Mouse (Mus musculus) heart, adult 11 months (tissue): ENCODE results near the gene Csf3.
A peak's percentile ranks its signal among the peaks of the same experiment; 100 is the strongest.
"Not testable (repeated sequence)": the region's sequence is repeated elsewhere in the genome, so short reads cannot be mapped to it uniquely, and the experiment has no call there.

ENCODE experiments used
- DNase-seq: peaks from one replicate; pipeline ENCODE4 v3.0.0; 2022

Csf3 gene

DNA sequence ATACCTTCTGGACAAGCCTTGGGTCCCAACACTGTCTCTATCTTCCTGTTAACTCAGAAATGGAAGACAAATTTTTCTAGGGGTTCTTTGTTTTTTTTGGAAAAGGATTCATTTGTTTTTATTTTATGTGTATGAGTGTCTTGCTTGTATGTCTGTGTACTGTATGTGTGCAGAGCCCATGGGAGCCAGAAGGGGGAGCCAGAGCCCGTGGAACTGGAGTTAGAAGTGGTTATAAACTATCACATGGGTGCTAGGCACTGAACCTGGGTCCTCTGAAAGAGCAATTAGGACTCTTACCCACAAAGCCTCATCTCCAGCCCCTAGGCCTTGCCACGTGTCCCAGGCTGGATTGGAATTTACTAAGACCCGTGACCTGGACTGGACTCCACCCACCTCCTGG, 33.0 kb downstream of the Csf3 start:
- no peak for DNase-seq

- DNase-seq, result no peak
These were observed 34.0 kb downstream of the Csf3 start for GRCm38 (mm10) chr11:98735111-98735510.

GRCm38 (mm10) chr11:98736176-98736575, 35.1 kb downstream of the Csf3 start:
- DNase-seq, result peak; percentile 85

GRCm38 (mm10) chr11:98737220-98737619, 36.2 kb downstream of the Csf3 start:
- not testable (repeated sequence) for DNase-seq

GRCm38 (mm10) chr11:98738428-98738911, 37.4 kb downstream of the Csf3 start:
- DNase-seq, result peak; percentile 96

- DNase-seq, result peak; percentile 93
These were observed 37.9 kb downstream of the Csf3 start for GRCm38 (mm10) chr11:98738925-98739324.

DNA sequence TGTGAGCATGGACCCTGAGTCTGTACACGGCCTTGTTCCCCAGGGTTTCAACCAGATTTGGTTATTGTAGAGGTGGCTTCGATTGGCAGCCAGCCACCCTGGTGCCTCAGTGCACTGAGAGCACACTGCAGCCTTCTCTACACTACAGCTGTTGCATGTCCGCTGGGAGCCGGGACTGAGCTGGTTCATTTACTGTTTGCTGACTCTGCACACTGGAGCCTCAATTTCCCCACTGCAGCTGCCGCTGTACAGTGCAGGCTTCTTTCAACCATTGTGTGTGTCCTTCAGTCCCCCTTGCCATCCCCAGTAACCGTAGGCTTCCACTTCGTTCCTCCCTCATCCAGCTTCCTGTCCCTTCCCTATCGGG, 38.9 kb downstream of the Csf3 start:
- no peak for DNase-seq

GRCm38 (mm10) chr11:98740393-98741050, 39.5 kb downstream of the Csf3 start, which contains the start of gene Thra:
Gene Thra (plus strand): TSS chr11:98740638.
- DNase-seq, result peak; percentile 99

DNA sequence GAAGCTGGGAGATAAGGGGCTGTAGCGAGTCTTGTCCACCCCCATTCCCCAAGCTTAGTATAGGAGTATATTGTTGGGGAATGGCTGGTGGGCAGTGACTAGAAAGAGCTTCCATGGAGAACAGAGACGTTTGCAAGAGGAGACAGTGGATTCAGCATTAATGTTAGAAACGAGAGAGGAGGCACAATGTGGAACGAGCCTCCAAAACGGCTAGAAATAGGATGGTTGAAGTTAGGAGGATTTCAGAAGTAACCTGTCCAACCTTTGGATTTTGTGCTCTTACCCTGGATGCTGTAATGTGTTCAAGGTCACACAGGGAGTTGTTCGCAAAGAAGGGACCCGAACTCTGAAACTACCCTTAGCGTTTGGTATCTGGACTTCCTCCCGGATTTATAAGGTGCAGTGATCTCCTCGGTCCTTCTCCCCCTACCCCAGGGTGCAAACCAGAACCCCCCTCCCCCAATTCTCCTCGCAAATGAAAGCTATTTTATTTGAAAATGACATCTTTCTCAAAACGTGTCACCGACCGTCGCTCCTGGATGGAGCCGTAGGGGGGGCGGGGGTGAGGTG, 40.1 kb downstream of the Csf3 start:
- DNase-seq, result no peak

DNA sequence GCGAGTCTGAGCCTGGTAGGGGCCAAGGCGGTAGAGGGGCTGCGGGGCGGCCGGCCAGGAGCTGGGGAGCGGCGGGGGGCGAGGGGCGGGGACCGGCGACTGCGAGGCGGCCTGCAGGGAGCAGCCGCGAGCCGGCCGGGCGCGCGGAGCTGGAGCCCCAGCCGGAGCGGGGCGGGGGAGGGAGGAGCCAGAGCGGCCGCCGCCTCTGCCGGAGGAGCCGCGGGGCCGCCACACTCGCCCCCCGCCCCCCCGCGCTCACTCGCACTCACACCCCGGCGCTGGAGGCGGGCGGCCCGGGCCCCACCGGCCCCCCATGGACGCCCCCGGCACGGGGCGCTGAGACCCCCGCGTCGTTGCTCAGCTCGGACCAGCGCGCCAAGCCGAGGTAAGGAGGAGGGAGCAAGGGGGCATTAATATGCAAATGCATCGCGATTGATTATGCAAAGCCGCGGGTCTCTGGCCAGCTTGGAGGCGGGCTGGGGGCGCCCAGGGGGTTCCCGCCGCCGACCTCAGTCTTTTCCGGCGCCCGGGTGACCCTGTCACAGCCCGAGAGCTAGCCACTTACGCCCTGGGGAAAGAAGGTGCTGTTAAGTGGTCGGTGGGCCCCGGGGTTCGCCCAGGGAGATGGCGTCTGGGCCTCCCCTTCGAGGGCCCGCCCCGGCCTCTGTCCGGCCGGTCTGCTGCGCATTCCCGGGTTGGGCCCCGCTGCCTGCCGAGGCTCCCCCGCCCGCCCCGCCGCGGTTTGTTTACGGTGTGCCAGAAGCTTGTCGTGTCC, 40.7 kb downstream of the Csf3 start:
- peak; percentile 98 for DNase-seq

DNA sequence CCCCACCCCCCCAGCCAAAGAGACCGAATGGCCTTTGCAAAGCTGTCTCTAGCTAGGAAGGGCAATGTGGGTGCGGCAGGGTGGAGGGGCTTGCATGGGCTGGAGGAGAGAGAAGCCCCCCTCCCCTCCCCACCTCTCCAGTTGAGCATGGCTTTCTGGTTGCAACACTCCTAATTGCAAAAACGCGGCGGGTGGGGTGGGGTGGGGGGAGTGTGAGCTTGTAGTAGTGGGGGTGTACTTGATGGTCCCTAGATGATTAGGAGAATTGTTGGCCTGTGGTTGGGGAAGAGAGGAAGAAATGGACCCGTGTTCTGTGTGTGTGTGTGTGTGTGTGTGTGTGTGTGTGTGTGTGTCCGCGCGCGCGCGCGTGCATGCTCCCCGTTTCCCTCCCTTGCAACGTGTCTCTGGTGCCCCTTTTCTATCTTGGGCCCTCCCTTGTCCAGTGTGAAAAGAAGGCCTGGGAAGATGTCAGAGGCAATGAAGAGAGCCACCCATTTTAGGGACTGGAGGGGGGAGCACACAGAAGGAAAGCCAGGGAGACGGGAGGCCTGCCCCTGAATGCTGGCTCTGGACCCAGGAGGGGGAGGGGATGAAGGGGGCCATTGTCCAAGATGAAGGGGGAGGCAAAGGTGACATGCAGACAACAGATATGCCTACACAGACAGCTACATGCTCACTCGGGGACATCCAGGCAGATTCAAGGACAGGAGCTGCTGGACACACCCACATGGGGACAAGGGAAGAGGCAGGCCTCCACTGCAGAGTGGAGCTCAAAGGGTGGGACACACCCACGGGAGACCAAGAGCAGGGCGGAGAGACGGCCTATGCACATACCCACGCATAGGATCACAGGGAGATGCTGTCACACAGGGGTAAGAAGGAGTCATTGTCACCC, 41.6 kb downstream of the Csf3 start:
- peak; percentile 98 for DNase-seq

GRCm38 (mm10) chr11:98743655-98744345, 42.7 kb downstream of the Csf3 start:
- peak; percentile 98 for DNase-seq

GRCm38 (mm10) chr11:98744456-98745019, 43.5 kb downstream of the Csf3 start:
- DNase-seq, result peak; percentile 97

GRCm38 (mm10) chr11:98745932-98746853, 45.1 kb downstream of the Csf3 start:
- DNase-seq, result peak; percentile 94

DNA sequence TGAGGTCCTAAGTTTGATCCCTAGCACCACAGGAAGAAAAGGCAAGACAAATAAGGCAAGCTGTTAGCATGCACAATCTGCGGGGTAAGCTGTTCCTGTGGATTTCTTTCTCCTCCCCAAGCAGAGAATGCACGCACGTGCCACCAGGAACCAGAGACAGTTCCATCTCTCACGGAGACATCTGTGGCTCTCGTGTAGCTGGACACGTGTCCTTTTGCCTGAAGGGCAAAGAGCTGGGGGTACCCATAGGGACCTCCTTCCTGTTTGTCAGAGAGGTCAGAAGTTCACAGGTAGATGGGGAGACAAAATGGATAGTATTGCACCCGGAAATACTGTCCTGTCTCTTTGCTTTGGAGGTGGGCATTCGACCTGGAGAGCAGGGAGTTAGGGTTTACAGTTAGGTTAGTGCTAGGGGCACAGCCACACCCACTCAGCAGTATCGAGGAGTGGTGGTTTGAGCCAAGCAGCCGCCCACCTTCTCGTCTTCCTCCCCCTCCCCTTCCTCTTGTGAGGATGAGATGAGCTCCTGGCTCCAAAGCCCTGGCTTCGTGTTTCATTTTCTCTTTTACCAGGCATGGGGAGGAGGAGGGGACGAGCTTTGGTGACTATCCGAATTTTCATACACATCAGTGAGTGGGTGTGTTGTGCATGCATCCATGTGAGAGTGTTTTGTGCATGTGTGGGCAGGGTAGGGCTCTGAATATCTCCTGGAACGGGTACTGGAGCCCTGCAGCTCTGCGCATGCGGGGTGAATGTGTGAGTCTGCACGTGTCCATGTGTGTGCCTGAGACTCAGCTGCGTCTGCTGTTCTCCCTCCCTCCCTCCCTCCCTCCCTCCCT, 46.0 kb downstream of the Csf3 start:
- DNase-seq, result peak; percentile 99

DNA sequence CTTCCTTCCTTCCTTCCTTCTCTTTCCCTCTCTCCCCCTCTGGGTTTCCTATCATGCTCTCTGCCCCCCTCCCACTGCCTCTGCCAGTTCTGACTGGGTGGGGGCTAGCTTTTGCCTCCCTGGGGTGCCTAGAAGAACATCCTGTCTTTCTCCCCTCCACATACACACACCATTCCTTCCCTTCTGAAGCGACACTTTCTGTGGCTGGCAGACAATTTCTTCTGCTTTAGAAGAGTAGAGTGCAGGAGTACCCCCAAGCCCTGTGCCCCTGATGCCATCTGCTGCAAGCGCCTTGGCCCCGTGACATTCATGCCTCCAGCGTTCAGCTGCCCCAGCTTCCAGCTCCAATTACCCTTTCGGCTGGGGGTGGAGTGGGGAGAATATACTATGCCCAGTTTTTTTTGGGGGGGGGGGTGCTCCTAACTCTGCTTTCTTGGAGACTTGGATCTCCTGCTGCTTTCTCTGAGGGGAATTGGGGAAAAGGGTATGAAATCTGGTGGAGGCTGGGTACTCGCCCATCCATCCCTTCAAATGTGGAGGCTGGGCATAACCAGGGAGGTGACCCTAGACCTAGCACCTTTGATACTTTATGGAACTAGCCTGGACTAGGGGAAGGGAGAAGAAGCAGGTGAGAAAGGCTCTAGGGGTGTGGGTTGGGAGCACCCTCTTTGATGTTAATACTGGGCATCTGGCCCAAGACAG, 46.9 kb downstream of the Csf3 start:
- DNase-seq, result peak; percentile 98

GRCm38 (mm10) chr11:98748506-98749416, 47.7 kb downstream of the Csf3 start:
- DNase-seq, result peak; percentile 96

GRCm38 (mm10) chr11:98749716-98750115, 48.7 kb downstream of the Csf3 start:
- peak; percentile 94 for DNase-seq
